Mouse (Mus musculus) heart, adult 2 months (tissue): ENCODE results near the gene Coq7. TPM values are rescaled to one million over a fixed set of nuclear protein-coding genes. Genes with fewer than 3 reads are reported as not detected.
A peak's percentile ranks its signal among the peaks of the same experiment; 100 is the strongest.

Experiments used
- DNase-seq, 2 experiments: peaks; one replicate each; pipeline ENCODE4 v3.0.0; 2021
- H3K27ac ChIP-seq: fragments of 200-600 bp; 2 replicates; pipeline ENCODE4 v1.8.1; 2022
- H3K27me3 ChIP-seq: fragments of 200-500 bp; 2 replicates; pipeline ENCODE4 v1.6.1; 2012; ENCODE audit warnings: mild to moderate bottlenecking, low read length, inconsistent platforms, mixed read lengths; ENCODE audit not compliant: control insufficient read depth, insufficient read depth
- H3K36me3 ChIP-seq: fragments of 200-500 bp; 2 replicates; pipeline ENCODE4 v1.6.1; 2012; ENCODE audit warnings: low read length, inconsistent platforms; ENCODE audit not compliant: control insufficient read depth, insufficient read depth
- H3K4me1 ChIP-seq: fragments of 200-500 bp; 2 replicates; pipeline ENCODE4 v1.6.1; 2011; ENCODE audit warnings: low read length; ENCODE audit not compliant: control insufficient read depth, insufficient read depth
- H3K4me3 ChIP-seq: fragments of 200-600 bp; 2 replicates; pipeline ENCODE4 v1.8.1; 2022
- H3K79me2 ChIP-seq: fragments of 200-500 bp; replicated peaks from 2 replicates; pipeline ENCODE4 v1.6.1; 2012; ENCODE audit warnings: mild to moderate bottlenecking, inconsistent platforms, low read length, moderate library complexity, mixed read lengths; ENCODE audit not compliant: control insufficient read depth, insufficient read depth
- H3K9ac ChIP-seq: fragments of 200-500 bp; 2 replicates; pipeline ENCODE4 v1.6.1; 2012; ENCODE audit warnings: low read depth, mild to moderate bottlenecking, control low read depth, inconsistent platforms, low read length, mixed read lengths
- CTCF ChIP-seq: fragments of 200-600 bp; IDR thresholded peaks from 2 replicates; pipeline ENCODE4 v1.8.1; 2022; ENCODE audit warnings: antibody characterized with exemption, mild to moderate bottlenecking, moderate library complexity
- EP300 ChIP-seq: fragments of 200-500 bp; IDR thresholded peaks from 2 replicates; pipeline ENCODE4 v1.6.1; 2011; ENCODE audit warnings: low read depth, low read length, control low read depth; ENCODE audit not compliant: insufficient read depth
- POLR2A ChIP-seq: fragments of 200-500 bp; IDR thresholded peaks from 2 replicates; pipeline ENCODE4 v1.6.1; 2011; ENCODE audit warnings: mild to moderate bottlenecking, low read depth, low read length, control low read depth; ENCODE audit not compliant: insufficient read depth
- WGBS: fragments of 180-500 bp; shearing (Covaris S2); methylation state at CpG from one replicate; pipeline ENCODE4 v1.1.7; 2018; 5-methylcytosine and 5-hydroxymethylcytosine counted together
- intact Hi-C: fragments of 180-260 bp; cut with DNase I; formaldehyde crosslinking; loops from one replicate; pipeline ENCODE4 v1.15.1; 2025
- polyA plus RNA-seq: library from polyadenylated mRNA; depleted of rRNA; stranded (reverse); fragments of >200 nt; gene quantifications from 2 replicates; pipeline ENCODE4 v1.2.3, GENCODE M21; 2012; rRNA removed
- total RNA-seq, 2 experiments: library from RNA; stranded (reverse); gene quantifications; 2 replicates each; pipeline ENCODE4 v1.2.3; 2021

The Coq7 gene
- total and polyA plus RNA-seq, 3 experiments, result 110 to 151 (median 128) TPM

- H3K9ac ChIP-seq, result no peak overlapping the region
- no peak overlapping the region for H3K4me3 ChIP-seq
- H3K36me3 ChIP-seq, result no peaks in the 10 kb centered on the region
- no peaks in the 10 kb centered on the region for H3K27me3 ChIP-seq
- WGBS, result 66% methylated on average over 11 of the region's 11 CpGs
- DNase-seq, result no peak
- peaks cover 10% of the 10 kb centered on the region for H3K4me1 ChIP-seq
- TF ChIP-seq POLR2A (no peak), EP300 (no peak), CTCF (no peak)
- intact Hi-C loops, result no loop called here
- no peaks in the 10 kb centered on the region for H3K79me2 ChIP-seq
- H3K27ac ChIP-seq, result no peak overlapping the region
Measured at GRCm38 (mm10) chr7:118462818-118463762, 70.1 kb downstream of the Coq7 start.

GRCm38 (mm10) chr7:118461400-118462136, 71.6 kb downstream of the Coq7 start:
- 48% methylated on average over 16 of the region's 16 CpGs for WGBS
- H3K27ac ChIP-seq, result peak overlapping the region; percentile 55
- no peak overlapping the region for H3K4me3 ChIP-seq
- H3K27me3 ChIP-seq, result no peaks in the 10 kb centered on the region
- no peak for DNase-seq
- peaks cover 8% of the 10 kb centered on the region for H3K4me1 ChIP-seq
- no peak overlapping the region for H3K9ac ChIP-seq
- H3K79me2 ChIP-seq, result no peaks in the 10 kb centered on the region
- no peak for TF ChIP-seq EP300
- TF ChIP-seq CTCF, result no peak
- no peak for TF ChIP-seq POLR2A
- H3K36me3 ChIP-seq, result no peaks in the 10 kb centered on the region
- intact Hi-C loops, result no loop called here

Other genes with a start within 250 kb of the Coq7 start
- 1 to 10 TPM; 1.0 to 1.4 TPM for gene Syt17, start 85.1 kb downstream of the Coq7 start, total RNA-seq
- 1.8 and 3.2 TPM in 2 replicates for gene Syt17, start 85.1 kb downstream of the Coq7 start, polyA plus RNA-seq
- gene Itpripl2, start 41.4 kb downstream of the Coq7 start, total RNA-seq, result 10 to 100 TPM; 19.0 to 23.3 TPM
- 7.9 and 12.1 TPM in 2 replicates for gene Itpripl2, start 41.4 kb downstream of the Coq7 start, polyA plus RNA-seq
- gene Tmc7, start 51.4 kb upstream of the Coq7 start, total RNA-seq, result 1 to 10 TPM; 6.4 to 6.9 TPM
- gene Tmc7, start 51.4 kb upstream of the Coq7 start, polyA plus RNA-seq, result 3.2 and 6.1 TPM in 2 replicates
- gene Tmc5, start 63.9 kb upstream of the Coq7 start, total RNA-seq, result under 1 TPM; 0.10 to 0.34 TPM
- gene Tmc5, start 63.9 kb upstream of the Coq7 start, polyA plus RNA-seq, result 0.72 and 0.73 TPM in 2 replicates
- 10 to 100 TPM; 30.2 to 34.5 TPM for gene Gde1, start 172.4 kb upstream of the Coq7 start, total RNA-seq
- 54.9 and 62.8 TPM in 2 replicates for gene Gde1, start 172.4 kb upstream of the Coq7 start, polyA plus RNA-seq
- 1 to 10 TPM; 1.5 to 1.6 TPM for gene Ccp110, start 179.2 kb upstream of the Coq7 start, total RNA-seq
- 1.4 and 2.0 TPM in 2 replicates for gene Ccp110, start 179.2 kb upstream of the Coq7 start, polyA plus RNA-seq
- 10 to 100 TPM; 21.0 to 21.7 TPM for gene Vps35l, start 206.9 kb upstream of the Coq7 start, total RNA-seq
- 26.5 and 30.2 TPM in 2 replicates for gene Vps35l, start 206.9 kb upstream of the Coq7 start, polyA plus RNA-seq